Mouse (Mus musculus) embryonic fibroblast, embryonic 13.5 days (primary cell): ENCODE data around the gene Poc1a.

Source experiments
- CTCF ChIP-seq: IDR thresholded peaks from 2 replicates; pipeline ENCODE4 v1.5.1; 2011; ENCODE audit warnings: mild to moderate bottlenecking, control low read depth, low read length, moderate library complexity, borderline replicate concordance; ENCODE audit not compliant: insufficient read depth
- POLR2A ChIP-seq: IDR thresholded peaks from 2 replicates; pipeline ENCODE4 v1.6.1; 2011; ENCODE audit warnings: low read depth, mild to moderate bottlenecking, control low read depth, low read length, moderate library complexity

DNA sequence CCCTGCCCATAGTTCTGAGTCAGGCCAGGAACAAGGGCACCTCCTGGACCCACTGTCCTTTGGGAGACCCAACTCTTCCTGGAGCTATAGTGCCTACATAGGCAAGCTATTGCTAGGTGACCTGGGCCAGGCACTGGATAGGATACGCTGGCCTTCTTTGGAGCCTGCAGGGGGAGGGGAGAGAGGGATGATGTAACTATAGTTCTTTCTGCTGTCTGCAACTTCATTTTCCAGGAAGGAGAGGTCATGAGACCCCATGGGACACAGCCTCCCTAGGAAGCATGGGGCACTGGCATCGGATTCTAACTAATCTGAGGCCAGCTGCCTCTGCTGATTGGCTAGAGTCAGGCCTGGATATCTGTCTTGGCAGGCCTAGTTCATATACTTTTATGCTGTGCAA is 38.2 kb downstream of the Poc1a start:
- TF ChIP-seq POLR2A (no peak), CTCF (no peak)
